Mouse (Mus musculus): ENCODE data around the gene Epyc.

DNA sequence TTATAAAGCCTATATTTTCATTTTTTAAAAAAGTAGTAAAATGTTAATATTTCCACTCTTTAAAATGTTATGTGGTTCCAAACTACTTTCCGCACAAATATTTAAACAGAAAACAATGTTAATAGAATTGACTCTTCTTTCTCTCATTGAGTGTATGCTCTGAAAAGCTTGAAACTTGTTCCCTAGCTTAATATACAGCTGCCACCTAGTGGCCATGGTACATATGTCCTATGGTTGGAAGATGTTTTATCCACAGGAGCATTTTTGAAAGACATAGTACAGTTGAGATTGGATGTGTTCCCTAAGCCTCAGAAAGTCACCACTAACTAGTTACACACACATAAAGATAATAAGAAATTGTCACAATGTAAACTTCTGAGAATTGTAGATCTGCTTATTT lies 60.7 kb downstream of the Epyc start:
- peak; percentile 79 for TF ChIP-seq CTCF (IDR thresholded peaks at IDR 0.05)
- TF ChIP-seq EP300 (IDR thresholded peaks at IDR 0.05) = no peak
